Mouse (Mus musculus): Measurements from ENCODE around the gene Plekhj1. TPM values are rescaled to one million over a fixed set of nuclear protein-coding genes. Genes with fewer than 3 reads are reported as not detected.
A peak's percentile ranks its signal among the peaks of the same experiment; 100 is the strongest.

Gene Plekhj1
- polyA plus RNA-seq, 1 experiment from 2014 or later = 141 TPM

DNA sequence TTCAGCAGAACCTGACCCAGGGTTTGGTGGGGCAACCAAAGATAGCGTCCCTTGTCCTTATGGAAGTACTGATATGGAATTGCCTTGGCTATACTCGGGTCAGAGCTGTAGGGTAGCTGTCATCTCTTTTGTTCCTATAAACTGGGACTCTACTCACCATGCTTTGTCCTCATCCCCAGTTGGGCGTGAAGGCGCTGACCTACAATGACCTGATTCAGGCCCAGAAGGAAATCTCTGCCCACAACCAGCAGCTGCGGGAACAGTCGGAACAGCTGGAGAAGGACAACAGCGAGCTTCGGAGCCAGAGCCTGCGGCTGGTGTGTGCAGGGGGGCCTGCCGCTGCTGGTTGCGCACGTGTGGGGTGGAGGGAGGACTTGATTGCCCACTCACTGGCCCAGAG, 13.6 kb downstream of the Plekhj1 start:
- no peak overlapping the region for H3K4me2 ChIP-seq (ENCODE audit: low read depth, severe bottlenecking)
- WGBS = 90% methylated on average over 12 of the region's 12 CpGs
- no peak overlapping the region for H3K4me3 ChIP-seq (ENCODE audit: low read depth, low read length)
- ATAC-seq (ENCODE audit: insufficient number of reproducible peaks, low FRiP score, low TSS enrichment, low read depth) (no peak), DNase-seq (ENCODE audit: low spot score) (no peak)
- H3K36me3 ChIP-seq (ENCODE audit: control insufficient read depth, insufficient read depth, low read length) = peaks cover 71% of the 10 kb centered on the region
- H3K9me3 ChIP-seq (ENCODE audit: control insufficient read depth, low read length) = no peaks in the 10 kb centered on the region
- no peak overlapping the region for H3K27ac ChIP-seq (replicated peaks; ENCODE audit: low read depth, low read length)
- no peaks in the 10 kb centered on the region for H3K27me3 ChIP-seq (ENCODE audit: control insufficient read depth, insufficient read depth, low read length)
- H3K4me1 ChIP-seq (ENCODE audit: control insufficient read depth, insufficient read depth, low read length) = no peaks in the 10 kb centered on the region
- H3K9ac ChIP-seq (ENCODE audit: low read length) = no peak overlapping the region

DNA sequence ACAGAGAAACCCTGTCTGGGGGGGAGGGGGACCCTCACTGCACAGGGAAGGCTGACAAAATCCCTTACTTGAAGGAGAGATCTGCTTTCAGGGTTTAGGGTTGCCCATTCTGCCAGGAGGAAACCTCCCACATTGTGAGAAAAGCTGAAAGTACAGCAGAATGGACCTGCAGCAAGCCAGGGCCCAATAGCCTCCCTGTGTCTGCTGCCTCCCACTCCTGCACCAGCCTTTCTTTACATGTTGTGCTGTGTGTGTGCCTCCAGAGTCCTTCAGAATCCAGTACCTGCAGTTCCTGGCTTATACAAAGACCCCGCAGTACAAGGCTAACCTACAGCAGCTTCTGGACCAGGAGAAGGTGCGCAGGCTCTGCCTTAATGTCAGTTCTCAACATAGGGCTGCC, 14.1 kb downstream of the Plekhj1 start:
- peaks cover 69% of the 10 kb centered on the region for H3K36me3 ChIP-seq (ENCODE audit: control insufficient read depth, insufficient read depth, low read length)
- no peaks in the 10 kb centered on the region for H3K27me3 ChIP-seq (ENCODE audit: control insufficient read depth, insufficient read depth, low read length)
- no peaks in the 10 kb centered on the region for H3K9me3 ChIP-seq (ENCODE audit: control insufficient read depth, low read length)
- H3K9ac ChIP-seq (ENCODE audit: low read length) = no peak overlapping the region
- ATAC-seq (ENCODE audit: insufficient number of reproducible peaks, low FRiP score, low TSS enrichment, low read depth) = no peak
- H3K4me1 ChIP-seq (ENCODE audit: control insufficient read depth, insufficient read depth, low read length) = no peaks in the 10 kb centered on the region
- no peak overlapping the region for H3K4me2 ChIP-seq (ENCODE audit: low read depth, severe bottlenecking)
- DNase-seq (ENCODE audit: low spot score) = no peak
- no peak overlapping the region for H3K4me3 ChIP-seq (ENCODE audit: low read depth, low read length)
- H3K27ac ChIP-seq (replicated peaks; ENCODE audit: low read depth, low read length) = no peak overlapping the region
- 95% methylated on average over 2 of the region's 2 CpGs for WGBS

DNA sequence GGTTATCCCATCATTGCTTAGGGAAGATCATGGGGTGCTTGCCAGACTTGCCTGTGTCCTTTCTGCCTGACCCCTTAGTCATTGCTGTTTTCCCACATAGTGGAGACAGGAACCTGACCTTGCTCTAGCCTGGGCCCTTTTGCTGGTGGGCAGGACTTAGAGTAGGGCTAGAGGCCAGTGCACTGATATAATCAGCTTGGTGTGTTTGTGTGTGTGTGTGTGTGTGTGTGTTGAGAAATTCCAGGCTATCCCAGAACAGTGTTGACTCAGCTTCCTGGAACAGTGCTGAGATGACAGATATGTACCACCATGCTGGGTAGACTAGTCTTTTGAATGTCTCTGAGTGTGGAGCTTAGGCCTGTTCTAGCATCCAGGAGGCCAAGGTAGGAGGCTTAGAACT, 18.9 kb downstream of the Plekhj1 start:
- H3K36me3 ChIP-seq (ENCODE audit: control insufficient read depth, insufficient read depth, low read length) = peaks cover 49% of the 10 kb centered on the region
- H3K9ac ChIP-seq (ENCODE audit: low read length) = no peak overlapping the region
- H3K27me3 ChIP-seq (ENCODE audit: control insufficient read depth, insufficient read depth, low read length) = no peaks in the 10 kb centered on the region
- no peak for ATAC-seq (ENCODE audit: insufficient number of reproducible peaks, low FRiP score, low TSS enrichment, low read depth)
- no peak overlapping the region for H3K4me2 ChIP-seq (ENCODE audit: low read depth, severe bottlenecking)
- no peak for DNase-seq (ENCODE audit: low spot score)
- H3K4me3 ChIP-seq (ENCODE audit: low read depth, low read length) = no peak overlapping the region
- H3K4me1 ChIP-seq (ENCODE audit: control insufficient read depth, insufficient read depth, low read length) = no peaks in the 10 kb centered on the region
- H3K9me3 ChIP-seq (ENCODE audit: control insufficient read depth, low read length) = no peaks in the 10 kb centered on the region
- no peak overlapping the region for H3K27ac ChIP-seq (replicated peaks; ENCODE audit: low read depth, low read length)

GRCm38 (mm10) chr10:80777123-80777522, 21.3 kb downstream of the Plekhj1 start:
- Histone ChIP-seq H3K4me3 (ENCODE audit: low read depth, low read length) (no peak overlapping the region), H3K9ac (ENCODE audit: low read length) (no peak overlapping the region), H3K9me3 (ENCODE audit: control insufficient read depth, low read length) (no peaks in the 10 kb centered on the region), H3K27ac (replicated peaks; ENCODE audit: low read depth, low read length) (no peak overlapping the region), H3K36me3 (ENCODE audit: control insufficient read depth, insufficient read depth, low read length) (peaks cover 46% of the 10 kb centered on the region), H3K27me3 (ENCODE audit: control insufficient read depth, insufficient read depth, low read length) (no peaks in the 10 kb centered on the region), H3K4me2 (ENCODE audit: low read depth, severe bottlenecking) (no peak overlapping the region), H3K4me1 (ENCODE audit: control insufficient read depth, insufficient read depth, low read length) (no peaks in the 10 kb centered on the region)
- 93% methylated on average over 5 of the region's 5 CpGs for WGBS
- no peak for DNase-seq (ENCODE audit: low spot score)
- no peak for ATAC-seq (ENCODE audit: insufficient number of reproducible peaks, low FRiP score, low TSS enrichment, low read depth)

DNA sequence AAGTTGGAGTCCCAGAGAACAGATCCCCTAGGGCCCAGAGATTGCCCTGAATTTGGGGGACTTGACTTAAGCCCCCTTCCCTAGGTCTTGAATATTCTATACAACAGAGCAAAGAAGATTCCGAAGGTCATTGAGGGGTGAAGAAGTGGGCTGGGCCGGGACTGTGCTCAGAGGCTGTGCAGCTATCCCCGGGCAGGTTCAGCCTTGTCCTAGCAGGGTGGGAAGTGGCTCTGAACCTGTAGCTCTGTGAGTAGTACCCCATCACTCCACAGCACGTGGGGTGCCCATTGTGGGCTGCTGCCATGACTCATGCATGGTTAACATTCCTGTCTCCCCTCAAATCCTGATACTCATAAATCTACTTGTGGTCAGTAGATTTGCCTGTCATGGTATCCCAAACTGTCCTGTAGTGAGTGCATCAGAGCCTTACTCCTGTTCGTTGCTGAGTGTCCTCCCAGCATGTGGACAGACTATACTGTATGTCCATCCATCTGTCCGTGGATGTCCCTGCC, 22.0 kb downstream of the Plekhj1 start:
- Histone ChIP-seq H3K4me1 (ENCODE audit: control insufficient read depth, insufficient read depth, low read length) (no peaks in the 10 kb centered on the region), H3K36me3 (ENCODE audit: control insufficient read depth, insufficient read depth, low read length) (peaks cover 45% of the 10 kb centered on the region), H3K27ac (replicated peaks; ENCODE audit: low read depth, low read length) (no peak overlapping the region), H3K9me3 (ENCODE audit: control insufficient read depth, low read length) (no peaks in the 10 kb centered on the region), H3K4me3 (ENCODE audit: low read depth, low read length) (no peak overlapping the region), H3K9ac (ENCODE audit: low read length) (no peak overlapping the region), H3K4me2 (ENCODE audit: low read depth, severe bottlenecking) (no peak overlapping the region), H3K27me3 (ENCODE audit: control insufficient read depth, insufficient read depth, low read length) (no peaks in the 10 kb centered on the region)
- 87% methylated on average over 6 of the region's 6 CpGs for WGBS
- DNase-seq (ENCODE audit: low spot score) = no peak
- no peak for ATAC-seq (ENCODE audit: insufficient number of reproducible peaks, low FRiP score, low TSS enrichment, low read depth)

DNA sequence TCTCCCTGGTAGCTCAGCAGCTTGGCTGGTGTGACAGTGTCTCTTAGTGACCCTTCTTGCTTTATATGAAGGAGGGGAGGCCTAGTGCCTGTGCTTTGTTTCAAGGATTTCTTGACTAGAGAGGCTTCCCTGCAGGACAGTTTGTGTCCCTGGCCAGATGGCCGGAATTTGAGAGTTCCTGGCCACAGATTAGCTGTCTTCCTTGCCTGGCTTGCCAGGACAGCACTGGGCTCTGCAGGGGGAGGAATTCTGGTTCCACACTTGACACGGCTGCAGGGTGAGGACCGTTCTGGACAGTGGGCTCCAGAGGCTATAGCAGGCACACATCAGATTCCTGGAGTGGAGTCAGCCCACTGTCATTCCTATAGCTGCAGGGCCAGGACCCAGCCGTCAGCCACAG, 22.7 kb downstream of the Plekhj1 start:
- Histone ChIP-seq H3K4me2 (ENCODE audit: low read depth, severe bottlenecking) (no peak overlapping the region), H3K36me3 (ENCODE audit: control insufficient read depth, insufficient read depth, low read length) (peaks cover 46% of the 10 kb centered on the region), H3K4me3 (ENCODE audit: low read depth, low read length) (no peak overlapping the region), H3K4me1 (ENCODE audit: control insufficient read depth, insufficient read depth, low read length) (no peaks in the 10 kb centered on the region), H3K9me3 (ENCODE audit: control insufficient read depth, low read length) (no peaks in the 10 kb centered on the region), H3K27me3 (ENCODE audit: control insufficient read depth, insufficient read depth, low read length) (no peaks in the 10 kb centered on the region), H3K9ac (ENCODE audit: low read length) (no peak overlapping the region), H3K27ac (replicated peaks; ENCODE audit: low read depth, low read length) (no peak overlapping the region)
- DNase-seq (ENCODE audit: low spot score) = no peak
- ATAC-seq (ENCODE audit: insufficient number of reproducible peaks, low FRiP score, low TSS enrichment, low read depth) = no peak
- 93% methylated on average over 4 of the region's 4 CpGs for WGBS

DNA sequence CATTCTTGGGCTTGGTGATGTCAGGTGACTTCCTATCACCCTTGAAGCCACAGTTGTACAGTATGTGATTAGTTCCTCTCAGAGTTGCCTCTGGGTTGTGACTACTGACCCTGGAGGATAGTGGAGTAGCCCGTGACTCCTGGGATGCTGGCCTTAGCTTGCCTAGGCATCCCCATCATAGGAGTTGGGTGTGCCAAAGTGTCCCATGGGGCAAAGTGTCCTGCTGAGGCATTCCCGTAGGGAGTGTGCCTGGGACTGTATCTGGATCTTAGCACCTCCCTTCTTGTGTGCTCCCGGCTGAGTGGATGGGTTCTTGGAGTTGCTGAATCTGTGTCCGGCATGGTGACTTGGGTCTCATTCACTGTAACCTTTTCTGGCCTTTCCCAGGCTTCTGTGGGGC, 23.4 kb downstream of the Plekhj1 start:
- 91% methylated on average over 4 of the region's 4 CpGs for whole genome bisulfite sequencing
- Histone ChIP-seq H3K27ac (replicated peaks; ENCODE audit: low read depth, low read length) (no peak overlapping the region), H3K9me3 (ENCODE audit: control insufficient read depth, low read length) (no peaks in the 10 kb centered on the region), H3K4me1 (ENCODE audit: control insufficient read depth, insufficient read depth, low read length) (no peaks in the 10 kb centered on the region), H3K4me3 (ENCODE audit: low read depth, low read length) (no peak overlapping the region), H3K9ac (ENCODE audit: low read length) (no peak overlapping the region), H3K4me2 (ENCODE audit: low read depth, severe bottlenecking) (no peak overlapping the region), H3K36me3 (ENCODE audit: control insufficient read depth, insufficient read depth, low read length) (peaks cover 46% of the 10 kb centered on the region), H3K27me3 (ENCODE audit: control insufficient read depth, insufficient read depth, low read length) (no peaks in the 10 kb centered on the region)
- DNase-seq (ENCODE audit: low spot score) = no peak
- no peak for ATAC-seq (ENCODE audit: insufficient number of reproducible peaks, low FRiP score, low TSS enrichment, low read depth)

DNA sequence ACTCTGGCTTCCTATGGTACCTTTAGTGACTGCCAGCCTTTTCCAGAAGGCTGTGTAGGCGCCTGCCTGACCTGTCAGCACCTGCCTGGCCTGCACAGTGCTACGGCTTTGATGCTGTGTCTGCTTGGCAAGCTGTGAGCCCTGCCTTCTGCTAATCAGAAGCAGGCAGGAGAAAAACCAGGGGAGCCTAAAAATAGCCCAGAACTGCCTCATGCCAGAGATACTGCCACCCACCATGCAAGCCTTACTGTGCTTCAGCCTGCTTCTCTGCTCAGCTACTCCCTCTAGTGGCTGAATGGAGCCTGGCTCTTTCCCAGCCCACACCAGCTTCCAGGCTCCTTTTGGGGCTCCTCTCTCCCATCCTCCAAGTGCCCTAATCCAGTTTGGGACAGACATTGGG, 23.9 kb downstream of the Plekhj1 start:
- H3K27me3 ChIP-seq (ENCODE audit: control insufficient read depth, insufficient read depth, low read length) = no peaks in the 10 kb centered on the region
- peak; percentile 82 for ATAC-seq (ENCODE audit: insufficient number of reproducible peaks, low FRiP score, low TSS enrichment, low read depth)
- H3K4me3 ChIP-seq (ENCODE audit: low read depth, low read length) = no peak overlapping the region
- DNase-seq (ENCODE audit: low spot score) = peak; percentile 80
- H3K27ac ChIP-seq (replicated peaks; ENCODE audit: low read depth, low read length) = no peak overlapping the region
- no peak overlapping the region for H3K4me2 ChIP-seq (ENCODE audit: low read depth, severe bottlenecking)
- no peaks in the 10 kb centered on the region for H3K9me3 ChIP-seq (ENCODE audit: control insufficient read depth, low read length)
- H3K4me1 ChIP-seq (ENCODE audit: control insufficient read depth, insufficient read depth, low read length) = no peaks in the 10 kb centered on the region
- H3K9ac ChIP-seq (ENCODE audit: low read length) = no peak overlapping the region
- 8% methylated on average over 2 of the region's 2 CpGs for WGBS
- H3K36me3 ChIP-seq (ENCODE audit: control insufficient read depth, insufficient read depth, low read length) = peaks cover 46% of the 10 kb centered on the region

- Histone ChIP-seq H3K9ac (ENCODE audit: low read length) (0 out of 2 replicates have a peak overlapping the region, but pooled peaks have one; percentile 5), H3K36me3 (ENCODE audit: control insufficient read depth, insufficient read depth, low read length) (peaks cover 40% of the 10 kb centered on the region), H3K4me3 (ENCODE audit: low read depth, low read length) (no peak overlapping the region), H3K27me3 (ENCODE audit: control insufficient read depth, insufficient read depth, low read length) (no peaks in the 10 kb centered on the region), H3K4me2 (ENCODE audit: low read depth, severe bottlenecking) (no peak overlapping the region), H3K27ac (replicated peaks; ENCODE audit: low read depth, low read length) (no peak overlapping the region), H3K4me1 (ENCODE audit: control insufficient read depth, insufficient read depth, low read length) (no peaks in the 10 kb centered on the region), H3K9me3 (ENCODE audit: control insufficient read depth, low read length) (no peaks in the 10 kb centered on the region)
- 78% methylated on average over 5 of the region's 5 CpGs for WGBS
- no peak for DNase-seq (ENCODE audit: low spot score)
- ATAC-seq (ENCODE audit: insufficient number of reproducible peaks, low FRiP score, low TSS enrichment, low read depth) = no peak
Measured at GRCm38 (mm10) chr10:80773816-80774215, 24.6 kb downstream of the Plekhj1 start.
